Mouse (Mus musculus): ENCODE results near the gene Tnfrsf9. TPM values are rescaled to one million over a fixed set of nuclear protein-coding genes. Genes with fewer than 3 reads are reported as not detected.

Tnfrsf9 gene
- total RNA-seq, 4 experiments from 2014 or later = 0.27 to 0.43 (median 0.28) TPM; not detected in 1

GRCm38 (mm10) chr4:150937293-150938062 is 23.1 kb downstream of the Tnfrsf9 start:
- no peak for DNase-seq

- no peak for DNase-seq
Observed at GRCm38 (mm10) chr4:150938063-150938452, 23.7 kb downstream of the Tnfrsf9 start.

DNA sequence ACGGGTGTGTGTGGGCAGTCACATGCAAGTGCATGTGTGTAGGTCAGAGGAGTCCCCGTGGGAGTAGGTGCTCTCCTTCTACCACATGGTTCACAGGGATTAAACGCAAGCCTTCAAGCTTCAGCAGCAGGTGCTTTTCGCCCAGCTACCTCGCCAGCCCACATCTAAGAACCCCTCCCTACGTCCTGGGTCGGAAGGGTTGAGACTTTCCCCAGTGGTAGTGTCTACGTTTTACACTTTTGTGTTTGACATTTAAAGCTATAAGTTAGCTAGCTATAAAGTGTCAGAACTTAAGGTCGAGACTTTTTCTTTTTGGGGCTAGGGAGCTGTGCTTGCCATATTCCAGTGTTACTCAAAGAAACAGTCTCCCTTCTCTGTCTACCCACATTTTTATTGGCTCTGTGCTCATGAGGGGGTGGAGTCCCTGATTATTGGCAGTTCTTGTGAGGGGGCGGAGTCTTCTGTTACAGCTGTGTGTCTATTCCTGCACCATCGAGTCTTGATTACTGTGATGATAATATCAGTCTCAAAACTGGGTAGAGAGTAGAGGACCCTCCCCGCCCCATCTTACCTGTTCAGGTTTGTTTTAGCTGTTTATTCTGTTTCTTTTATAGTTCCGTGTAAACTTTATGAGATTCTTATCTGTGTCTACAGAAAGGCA is 25.8 kb downstream of the Tnfrsf9 start:
- no peak for DNase-seq

DNA sequence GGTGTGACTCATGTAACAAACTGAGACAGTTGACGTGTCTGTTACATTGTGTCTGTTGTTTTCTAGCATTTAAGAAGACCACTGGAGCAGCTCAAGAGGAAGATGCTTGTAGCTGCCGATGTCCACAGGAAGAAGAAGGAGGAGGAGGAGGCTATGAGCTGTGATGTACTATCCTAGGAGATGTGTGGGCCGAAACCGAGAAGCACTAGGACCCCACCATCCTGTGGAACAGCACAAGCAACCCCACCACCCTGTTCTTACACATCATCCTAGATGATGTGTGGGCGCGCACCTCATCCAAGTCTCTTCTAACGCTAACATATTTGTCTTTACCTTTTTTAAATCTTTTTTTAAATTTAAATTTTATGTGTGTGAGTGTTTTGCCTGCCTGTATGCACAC is 30.3 kb downstream of the Tnfrsf9 start:
- DNase-seq = no peak

DNA sequence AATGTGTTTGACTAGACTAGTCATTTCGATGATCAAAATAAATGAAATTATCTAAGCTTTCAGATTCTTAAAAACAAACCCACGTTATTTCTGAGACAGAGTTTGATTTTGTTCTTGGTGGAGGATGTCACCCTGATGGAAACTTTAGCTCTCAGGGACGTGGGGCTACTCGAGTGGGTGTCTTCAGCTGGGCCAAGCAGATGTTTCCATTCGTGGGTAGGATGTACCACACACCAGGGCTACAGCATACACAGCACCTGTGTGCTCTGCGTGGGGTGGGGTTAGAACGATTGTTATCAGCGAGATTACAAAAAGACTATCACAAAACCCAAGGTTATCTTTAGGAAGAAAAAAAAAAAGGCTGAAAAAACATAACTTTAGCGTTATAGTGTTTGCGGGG is 36.6 kb downstream of the Tnfrsf9 start:
- DNase-seq = no peak

GRCm38 (mm10) chr4:150956369-150957105 is 42.2 kb downstream of the Tnfrsf9 start:
- no peak for DNase-seq

- DNase-seq = no peak
Observed at GRCm38 (mm10) chr4:150957106-150957458, 42.7 kb downstream of the Tnfrsf9 start.

DNA sequence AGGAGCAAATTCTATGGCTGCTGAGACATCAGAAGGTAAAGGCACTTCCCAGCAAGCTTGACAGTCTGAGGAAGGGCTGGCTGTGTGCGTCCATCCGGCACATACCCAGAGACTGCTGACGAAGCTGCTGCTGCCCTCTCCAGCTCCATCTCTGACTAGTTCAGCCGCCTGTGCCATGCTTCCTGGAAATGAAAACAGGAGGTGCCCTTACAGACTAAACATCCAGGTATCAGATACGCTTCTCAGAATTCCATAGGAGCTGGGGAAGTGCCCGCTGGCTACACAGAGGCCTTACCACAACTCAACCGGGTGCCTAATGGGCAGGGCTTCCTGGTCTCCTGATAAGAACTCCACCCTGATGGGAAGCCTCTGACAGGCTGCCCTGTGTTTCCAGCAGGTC is 44.2 kb downstream of the Tnfrsf9 start:
- DNase-seq = no peak

DNA sequence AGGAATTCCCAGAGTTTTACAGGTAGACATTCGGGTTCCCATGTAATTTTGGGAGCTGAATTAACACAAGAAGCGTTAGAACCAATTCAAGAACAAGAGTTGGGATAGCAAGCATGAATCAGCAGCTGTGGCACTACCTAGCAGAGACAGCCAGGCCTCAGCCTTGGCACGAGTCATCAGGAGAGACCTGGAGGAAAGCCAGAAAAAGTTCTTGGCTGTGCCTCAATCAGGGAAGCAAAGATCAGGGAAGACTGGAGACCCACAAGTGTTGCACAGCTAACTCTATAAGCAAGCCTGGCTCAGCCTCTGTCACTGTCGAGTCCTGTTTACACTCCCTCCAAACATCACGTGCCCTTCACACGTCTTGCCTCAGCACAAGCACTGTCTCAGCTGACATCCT is 47.9 kb downstream of the Tnfrsf9 start:
- DNase-seq = peak; percentile 71

GRCm38 (mm10) chr4:150963711-150964110 is 49.3 kb downstream of the Tnfrsf9 start:
- no peak for DNase-seq

DNA sequence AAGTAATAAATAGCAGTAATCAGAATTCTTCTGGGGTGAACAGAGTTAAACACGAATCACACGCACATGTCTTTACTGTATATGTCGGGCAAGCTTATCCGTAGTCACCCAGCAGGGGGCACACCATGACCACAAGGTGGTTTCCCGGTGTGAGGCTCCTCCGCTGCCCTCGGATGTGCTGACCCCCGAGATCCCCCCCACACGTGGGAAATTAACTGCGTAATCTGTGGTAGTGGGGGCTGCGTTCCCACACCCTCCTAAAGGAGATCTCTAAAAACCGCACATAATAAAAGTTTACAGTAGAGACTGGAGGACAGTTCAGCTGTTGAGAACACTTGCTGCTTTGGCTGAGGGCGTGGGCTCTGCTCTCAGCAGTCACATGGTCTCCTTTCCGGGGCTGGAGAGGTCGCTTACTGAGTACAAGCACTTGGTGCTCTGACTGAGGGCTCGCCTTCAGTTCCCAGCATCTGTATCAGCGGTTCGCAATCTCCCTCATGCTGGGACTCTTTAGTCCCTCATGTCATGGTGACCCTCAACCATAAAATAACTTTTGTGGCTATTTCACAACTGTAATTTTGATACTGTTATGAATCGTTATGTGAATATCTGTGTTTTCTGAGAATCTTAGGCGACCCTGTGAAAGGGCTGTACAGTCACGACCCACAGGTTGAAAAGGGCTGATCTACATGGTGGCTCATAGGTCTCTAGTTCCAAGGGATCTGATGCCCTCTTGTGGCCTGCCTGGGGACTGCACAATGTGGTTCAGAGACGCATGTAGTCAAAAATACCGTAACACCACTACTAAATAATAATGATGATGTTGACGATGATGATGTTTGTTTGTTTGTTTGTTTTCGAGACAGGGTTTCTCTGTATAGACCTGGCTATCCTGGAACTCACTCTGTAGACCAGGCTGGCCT is 50.5 kb downstream of the Tnfrsf9 start:
- DNase-seq = peak; percentile 51

- DNase-seq = no peak
Observed at GRCm38 (mm10) chr4:150965555-150965951, 51.2 kb downstream of the Tnfrsf9 start.

- DNase-seq = peak; percentile 18
Observed at GRCm38 (mm10) chr4:150966556-150966955, 52.2 kb downstream of the Tnfrsf9 start.

DNA sequence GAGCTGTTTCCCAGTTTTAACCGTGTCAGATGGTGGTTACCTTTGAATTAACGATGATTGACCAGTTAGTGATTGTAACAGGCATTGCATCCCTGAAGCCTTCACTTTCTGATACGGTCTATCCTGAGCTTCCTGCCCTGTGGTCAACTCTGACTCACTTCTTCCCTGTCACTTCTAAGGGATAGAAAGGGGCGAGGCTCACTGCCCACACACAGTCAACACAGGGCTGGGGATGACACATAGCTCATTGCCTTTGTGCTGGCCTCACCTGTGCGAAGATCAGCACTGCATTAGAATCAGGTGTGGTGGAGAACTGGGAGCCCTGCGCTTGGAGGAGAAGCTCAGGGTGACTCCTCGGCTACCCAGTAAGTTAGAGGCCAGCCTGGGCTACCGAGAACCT is 54.6 kb downstream of the Tnfrsf9 start:
- DNase-seq = no peak

GRCm38 (mm10) chr4:150973264-150973663 is 58.9 kb downstream of the Tnfrsf9 start:
- DNase-seq = peak; percentile 29

GRCm38 (mm10) chr4:150975145-150975544 is 60.8 kb downstream of the Tnfrsf9 start:
- DNase-seq = no peak

GRCm38 (mm10) chr4:150978156-150978910 is 64.0 kb downstream of the Tnfrsf9 start:
- no peak for DNase-seq

GRCm38 (mm10) chr4:150979455-150979854 is 65.1 kb downstream of the Tnfrsf9 start:
- no peak for DNase-seq

GRCm38 (mm10) chr4:150980153-150980552 is 65.8 kb downstream of the Tnfrsf9 start:
- DNase-seq = no peak

DNA sequence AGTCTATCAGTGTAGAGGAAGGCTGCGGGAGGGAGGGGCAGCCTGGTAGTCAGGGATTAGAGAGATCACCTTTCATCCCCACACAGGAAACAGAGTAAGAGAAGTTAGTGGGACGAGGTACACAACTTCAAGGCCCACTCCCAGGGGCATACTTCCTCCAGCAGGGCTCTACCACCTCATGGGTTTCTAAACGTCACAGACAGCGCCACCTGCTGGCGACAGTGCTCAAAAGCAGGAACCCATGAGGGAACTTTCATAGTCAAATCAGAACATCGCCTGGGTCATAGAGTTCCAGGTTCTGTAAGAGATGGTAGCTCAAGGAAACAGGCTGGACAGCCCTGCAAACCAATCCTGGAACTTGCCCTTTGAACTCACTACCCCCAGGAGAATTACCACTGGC is 75.8 kb downstream of the Tnfrsf9 start:
- DNase-seq = no peak

Measured in adrenal gland, adult 8-10 months (tissue).